Mouse (Mus musculus) brain, embryonic 18.5 days (tissue): Measurements from ENCODE around the gene Tnni1.

Experiments used
- DNase-seq: peaks from one replicate; pipeline ENCODE4 v3.0.0-alpha.2; 2012; ENCODE audit warnings: low read depth, low spot score

Gene Tnni1

GRCm38 (mm10) chr1:135810180-135810579 is 30.9 kb downstream of the Tnni1 start:
- DNase-seq: no peak

GRCm38 (mm10) chr1:135811016-135811646 is 31.9 kb downstream of the Tnni1 start:
- no peak for DNase-seq

GRCm38 (mm10) chr1:135812205-135812604 is 33.0 kb downstream of the Tnni1 start:
- DNase-seq: no peak

GRCm38 (mm10) chr1:135812618-135813017 is 33.4 kb downstream of the Tnni1 start:
- no peak for DNase-seq

GRCm38 (mm10) chr1:135813071-135813470 is 33.8 kb downstream of the Tnni1 start:
- no peak for DNase-seq

GRCm38 (mm10) chr1:135813687-135814395 is 34.6 kb downstream of the Tnni1 start:
- no peak for DNase-seq

GRCm38 (mm10) chr1:135814531-135814930 is 35.3 kb downstream of the Tnni1 start:
- no peak for DNase-seq

GRCm38 (mm10) chr1:135817595-135817994 is 38.4 kb downstream of the Tnni1 start:
- no peak for DNase-seq

GRCm38 (mm10) chr1:135818481-135819086 is 39.4 kb downstream of the Tnni1 start, which contains the start of gene Lad1:
Lad1 (plus strand) TSS chr1:135818598.
- no peak for DNase-seq

GRCm38 (mm10) chr1:135820071-135820470 is 40.8 kb downstream of the Tnni1 start:
- no peak for DNase-seq

- no peak for DNase-seq
Measured at GRCm38 (mm10) chr1:135820736-135821364, 41.6 kb downstream of the Tnni1 start.

- DNase-seq: no peak
Measured at GRCm38 (mm10) chr1:135821780-135822179, 42.5 kb downstream of the Tnni1 start.

GRCm38 (mm10) chr1:135828918-135829317 is 49.7 kb downstream of the Tnni1 start:
- DNase-seq: no peak

GRCm38 (mm10) chr1:135834206-135834859 is 55.1 kb downstream of the Tnni1 start:
- DNase-seq: no peak

- no peak for DNase-seq
Measured at GRCm38 (mm10) chr1:135834983-135835382, 55.7 kb downstream of the Tnni1 start.

GRCm38 (mm10) chr1:135835716-135836483 is 56.7 kb downstream of the Tnni1 start, which contains the start of gene Tnnt2:
Tnnt2 (plus strand) TSS chr1:135836354.
- DNase-seq: no peak

GRCm38 (mm10) chr1:135838626-135839025 is 59.4 kb downstream of the Tnni1 start:
- DNase-seq: no peak

- no peak for DNase-seq
Measured at GRCm38 (mm10) chr1:135839065-135839464, 59.8 kb downstream of the Tnni1 start.

- DNase-seq: no peak
Measured at GRCm38 (mm10) chr1:135840675-135841395, 61.6 kb downstream of the Tnni1 start.
